Mouse (Mus musculus) bone marrow, adult 2 months (tissue): ENCODE data around the gene Arhgap15. TPM values are rescaled to one million over a fixed set of nuclear protein-coding genes. Genes with fewer than 3 reads are reported as not detected.

Experiments
- H3K27ac ChIP-seq: fragments of 200-500 bp; 2 replicates; pipeline ENCODE4 v1.5.1; 2012; ENCODE audit warnings: low read depth, mild to moderate bottlenecking, control low read depth, inconsistent platforms, low read length; ENCODE audit not compliant: control insufficient read depth, poor library complexity, insufficient read depth
- H3K4me1 ChIP-seq: fragments of 200-500 bp; 2 replicates; pipeline ENCODE4 v1.6.1; 2011; ENCODE audit warnings: low read length; ENCODE audit not compliant: control insufficient read depth, insufficient read depth
- H3K4me3 ChIP-seq: fragments of 200-500 bp; replicated peaks from 2 replicates; pipeline ENCODE3; 2011; ENCODE audit warnings: mild to moderate bottlenecking, low read depth, low read length, control low read depth; ENCODE audit not compliant: control insufficient read depth
- CTCF ChIP-seq: fragments of 200-500 bp; IDR thresholded peaks from 2 replicates; pipeline ENCODE4 v1.5.1; 2011; ENCODE audit warnings: low read length, control low read depth; ENCODE audit not compliant: control insufficient read depth, insufficient read depth
- POLR2A ChIP-seq: fragments of 200-500 bp; IDR thresholded peaks from 2 replicates; pipeline ENCODE4 v1.6.1; 2011; ENCODE audit warnings: low read depth, mild to moderate bottlenecking, control low read depth, low read length, borderline replicate concordance; ENCODE audit not compliant: control insufficient read depth
- WGBS: fragments of 180-500 bp; shearing (Covaris S2); methylation state at CpG from one replicate; pipeline ENCODE4 v1.1.7; 2018; 5-methylcytosine and 5-hydroxymethylcytosine counted together
- polyA plus RNA-seq: library from polyadenylated mRNA; stranded (reverse); fragments of >200 nt; gene quantifications from 2 replicates; pipeline ENCODE4 v1.2.4, GENCODE M21; 2011; ENCODE audit warnings: low replicate concordance; ENCODE audit not compliant: missing spikeins, insufficient read depth, insufficient read length

The Arhgap15 gene
- polyA plus RNA-seq, 1 experiment, result 14.5 TPM

DNA sequence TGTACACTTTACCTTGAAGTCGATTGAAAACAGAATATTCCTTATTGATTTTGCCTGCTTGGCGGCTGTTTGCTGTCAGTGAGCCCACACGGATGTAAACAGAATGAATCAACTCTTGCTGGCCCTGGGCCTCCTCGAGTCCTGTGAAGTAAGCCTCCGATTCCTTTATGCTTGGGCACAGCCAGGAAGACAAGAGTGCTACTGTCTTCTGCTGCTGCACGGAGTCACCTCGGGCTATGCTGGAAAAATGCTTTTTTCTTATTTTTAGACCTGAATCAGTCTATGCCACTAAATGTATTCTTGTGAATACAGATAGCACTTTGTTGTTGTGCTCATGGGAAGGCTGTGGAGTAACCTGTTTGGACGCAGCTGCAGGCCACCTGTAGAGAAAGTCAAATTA lies 469.7 kb downstream of the Arhgap15 start:
- no peak for TF ChIP-seq CTCF
- no peak for TF ChIP-seq POLR2A
- 78% methylated on average over 8 of the region's 8 CpGs for WGBS
- H3K4me1 ChIP-seq, result no peaks in the 10 kb centered on the region
- H3K4me3 ChIP-seq, result no peak overlapping the region
- no peak overlapping the region for H3K27ac ChIP-seq

DNA sequence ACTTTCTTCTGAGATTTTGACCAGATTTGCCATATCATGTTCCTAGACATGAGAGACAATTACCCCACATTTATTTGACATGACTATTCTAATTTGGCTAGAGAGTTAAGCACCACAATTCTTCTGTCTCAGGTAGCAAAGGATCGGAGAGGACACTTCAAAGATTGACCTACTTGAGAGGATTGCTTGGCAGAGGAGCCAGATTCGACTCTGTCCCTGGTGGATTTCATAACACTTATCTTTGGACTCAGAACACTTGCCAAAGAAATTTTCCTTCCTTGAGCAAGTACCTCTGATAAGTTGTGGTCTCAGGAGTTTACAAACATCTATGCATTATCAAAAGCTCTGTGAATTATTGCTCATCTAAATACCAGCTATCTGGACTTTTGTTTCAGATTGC lies 473.1 kb downstream of the Arhgap15 start:
- WGBS, result 77% methylated on average over 2 of the region's 2 CpGs
- TF ChIP-seq POLR2A (no peak), CTCF (no peak)
- no peak overlapping the region for H3K4me3 ChIP-seq
- H3K4me1 ChIP-seq, result no peaks in the 10 kb centered on the region
- H3K27ac ChIP-seq, result no peak overlapping the region

DNA sequence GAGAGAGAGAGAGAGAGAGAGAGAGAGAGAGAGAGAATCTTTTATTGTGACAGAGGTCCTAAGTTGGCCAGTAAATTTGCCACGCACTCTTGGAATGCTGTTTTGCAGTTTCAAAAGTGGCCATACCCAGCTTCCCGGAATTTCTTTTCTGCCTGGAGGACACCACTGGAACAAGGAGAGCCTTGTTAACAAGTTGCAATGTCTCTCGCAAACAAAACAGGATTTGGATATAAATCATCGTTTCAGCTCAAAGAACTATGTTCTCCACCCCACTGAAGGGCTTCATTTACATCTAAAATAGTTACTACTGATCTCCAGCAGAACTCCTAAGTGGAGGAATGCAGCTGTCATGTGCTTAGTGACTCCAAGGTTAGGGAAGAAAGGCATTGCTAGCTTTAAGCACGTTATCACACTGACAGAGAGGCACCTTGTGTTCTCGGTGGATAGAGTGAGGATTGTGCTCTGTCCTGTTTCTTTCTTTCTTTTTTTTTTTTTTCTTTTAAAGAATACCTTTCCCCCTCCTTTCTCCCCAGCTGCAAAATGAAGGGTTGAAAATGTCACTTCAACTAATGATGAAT lies 473.6 kb downstream of the Arhgap15 start:
- TF ChIP-seq CTCF, result no peak
- TF ChIP-seq POLR2A, result no peak
- no peak overlapping the region for H3K27ac ChIP-seq
- no peaks in the 10 kb centered on the region for H3K4me1 ChIP-seq
- no peak overlapping the region for H3K4me3 ChIP-seq
- WGBS, result 77% methylated on average over 6 of the region's 6 CpGs

DNA sequence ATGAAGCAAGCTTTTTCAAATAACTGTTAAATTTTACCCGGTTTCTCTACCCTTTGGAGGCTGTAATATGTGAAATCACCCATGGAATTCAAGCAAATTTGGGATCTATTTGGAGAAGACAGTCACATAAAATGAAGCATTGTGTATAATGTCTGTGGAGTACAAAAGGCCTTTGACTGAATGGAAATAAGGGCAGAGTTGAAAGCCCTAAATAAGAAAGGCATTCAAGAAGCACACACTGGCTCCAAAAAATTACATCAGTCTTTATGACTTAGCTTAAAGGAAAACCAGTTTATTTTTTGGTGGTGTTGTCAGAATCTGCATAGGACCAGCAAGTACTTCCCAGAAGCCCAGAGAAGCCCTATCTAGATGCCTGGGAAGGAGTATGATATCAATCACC lies 486.2 kb downstream of the Arhgap15 start:
- TF ChIP-seq POLR2A (no peak), CTCF (no peak)
- Histone ChIP-seq H3K4me1 (no peaks in the 10 kb centered on the region), H3K27ac (no peak overlapping the region), H3K4me3 (no peak overlapping the region)
- 86% methylated on average over 1 of the region's 1 CpGs for WGBS

DNA sequence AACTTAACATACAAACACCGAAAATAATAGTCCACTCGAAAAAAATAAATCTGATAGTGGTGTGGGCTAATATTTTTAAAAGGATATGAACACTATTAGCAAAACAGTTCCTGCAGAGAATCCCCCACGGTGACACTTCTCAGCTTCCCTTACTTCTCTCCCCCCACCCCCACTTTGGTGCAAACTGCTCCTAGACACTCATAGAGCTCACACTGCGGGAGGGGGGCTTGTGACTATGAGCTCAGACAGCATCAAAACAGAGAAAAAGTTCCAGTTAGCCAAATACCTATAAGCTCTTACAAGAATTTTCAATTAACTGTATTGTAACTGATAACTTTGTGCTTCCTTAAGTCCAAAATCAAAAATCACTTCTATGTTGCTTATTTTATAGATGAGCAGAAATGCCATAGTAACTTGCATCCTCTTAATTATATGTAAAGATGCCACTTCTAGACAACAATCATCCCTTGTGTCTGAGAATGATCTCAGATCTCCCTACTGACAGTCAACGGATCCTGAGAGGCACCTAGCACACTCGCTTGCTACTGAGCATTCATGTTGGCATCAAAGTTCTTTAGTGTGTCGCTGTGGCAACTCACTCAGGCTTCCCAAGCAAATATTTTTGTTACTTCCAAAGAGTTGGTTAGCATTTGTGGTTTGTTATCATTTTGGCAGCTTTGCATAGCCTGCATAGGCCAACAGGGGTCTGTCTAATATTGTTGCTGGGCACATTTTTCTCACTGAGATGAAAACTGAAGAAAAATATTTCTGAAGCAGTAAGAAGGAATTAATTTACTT lies 493.2 kb downstream of the Arhgap15 start:
- WGBS, result 85% methylated on average over 7 of the region's 7 CpGs
- no peak overlapping the region for H3K27ac ChIP-seq

DNA sequence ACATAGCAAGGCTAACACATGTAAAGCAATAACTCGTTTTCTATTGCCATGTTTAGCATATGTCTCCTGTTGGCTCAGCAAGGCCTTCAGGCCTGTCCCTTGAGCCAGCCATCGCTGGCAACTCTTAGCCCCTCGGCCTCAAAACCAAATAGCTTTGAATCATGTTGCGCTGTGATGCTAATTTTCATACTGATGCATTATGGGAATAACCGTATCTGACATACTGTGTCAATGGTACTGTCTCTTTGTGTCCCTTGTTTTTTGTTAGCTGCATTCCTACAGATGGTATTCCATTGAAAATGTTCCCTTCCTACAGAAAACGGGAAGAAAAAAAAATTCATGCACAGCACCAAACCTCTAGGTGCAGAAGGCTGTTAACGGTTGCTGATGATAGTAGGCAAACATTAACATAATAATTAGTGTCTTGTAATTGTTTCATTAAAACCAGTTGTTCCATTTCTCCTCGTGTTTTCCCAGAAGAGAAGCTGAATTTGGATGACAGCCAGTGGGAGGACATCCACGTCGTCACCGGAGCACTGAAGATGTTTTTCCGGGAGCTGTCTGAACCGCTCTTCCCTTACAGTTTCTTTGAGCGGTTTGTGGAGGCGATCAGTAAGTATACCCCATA lies 494.1 kb downstream of the Arhgap15 start:
- Histone ChIP-seq H3K4me3 (no peak overlapping the region), H3K4me1 (no peaks in the 10 kb centered on the region), H3K27ac (no peak overlapping the region)
- no peak for TF ChIP-seq CTCF
- no peak for TF ChIP-seq POLR2A
- WGBS, result 87% methylated on average over 15 of the region's 15 CpGs

More for the DNA sequence above, 493.2 kb downstream of the Arhgap15 start:
- no peak overlapping the region for H3K4me3 ChIP-seq
- no peak for TF ChIP-seq CTCF
- no peak for TF ChIP-seq POLR2A
- no peaks in the 10 kb centered on the region for H3K4me1 ChIP-seq

DNA sequence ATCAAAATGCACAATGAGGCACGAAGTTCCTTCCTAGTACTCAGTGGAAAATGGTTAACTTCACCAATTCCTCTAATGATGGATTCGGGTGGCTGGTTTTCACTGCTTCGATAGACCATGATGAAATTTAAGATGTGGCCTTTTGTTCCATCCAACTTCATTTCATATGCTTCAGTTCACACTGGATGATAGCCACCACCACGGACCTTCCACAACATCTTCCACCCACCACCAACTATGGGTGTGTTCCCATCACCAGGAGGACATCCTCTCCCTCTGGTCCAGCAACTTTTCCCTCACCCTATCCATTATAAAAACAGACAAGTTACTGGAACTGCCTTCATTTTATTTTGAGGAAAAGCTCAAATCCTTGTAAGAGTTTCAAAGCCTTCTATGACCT lies 506.7 kb downstream of the Arhgap15 start:
- WGBS, result 68% methylated on average over 4 of the region's 4 CpGs
- Histone ChIP-seq H3K4me1 (no peaks in the 10 kb centered on the region), H3K4me3 (no peak overlapping the region), H3K27ac (no peak overlapping the region)
- TF ChIP-seq CTCF (no peak), POLR2A (no peak)

DNA sequence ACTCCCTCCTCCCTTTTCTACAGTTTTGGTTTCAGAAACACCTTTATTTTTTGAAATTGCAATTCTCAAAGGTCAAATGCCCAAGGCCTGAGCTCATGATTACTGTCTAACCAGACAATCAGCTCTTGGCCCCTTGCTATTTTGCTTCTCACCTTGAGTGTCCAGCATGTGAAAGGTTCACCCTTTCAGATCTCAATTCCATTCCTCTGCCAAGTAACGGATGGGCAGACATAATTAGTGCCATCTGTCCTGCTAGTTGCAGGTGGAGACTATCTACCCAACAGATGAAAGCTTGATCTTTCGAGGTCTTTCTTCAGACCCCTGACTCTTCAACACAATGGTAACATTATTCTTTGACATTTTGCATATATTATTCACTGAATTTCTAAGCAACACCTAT lies 509.3 kb downstream of the Arhgap15 start:
- WGBS, result 78% methylated on average over 2 of the region's 2 CpGs
- H3K27ac ChIP-seq, result no peak overlapping the region
- TF ChIP-seq CTCF, result no peak
- TF ChIP-seq POLR2A, result no peak
- no peaks in the 10 kb centered on the region for H3K4me1 ChIP-seq
- H3K4me3 ChIP-seq, result no peak overlapping the region
